Mouse (Mus musculus) left cerebral cortex, postnatal 10 days (tissue): ENCODE results near the gene Rer1. TPM values are rescaled to one million over a fixed set of nuclear protein-coding genes. Genes with fewer than 3 reads are reported as not detected.

Experiments
- DNase-seq, 2 experiments: peaks; one replicate each; pipeline ENCODE4 v3.0.0; 2021 to 2022; ENCODE audit warnings: low spot score in 2 of 2, mixed read lengths in 1 of 2; ENCODE audit errors: extremely low spot score in 1 of 2
- intact Hi-C: fragments of 180-260 bp; cut with DNase I; formaldehyde crosslinking; loops from one replicate; pipeline ENCODE4 v1.15.1; 2025
- total RNA-seq, 2 experiments: library from RNA; stranded (reverse); gene quantifications; 2 replicates each; pipeline ENCODE4 v1.2.3; 2021

Gene Rer1
- total RNA-seq, 2 experiments from 2014 or later: 68.8 to 71.0 TPM

DNA sequence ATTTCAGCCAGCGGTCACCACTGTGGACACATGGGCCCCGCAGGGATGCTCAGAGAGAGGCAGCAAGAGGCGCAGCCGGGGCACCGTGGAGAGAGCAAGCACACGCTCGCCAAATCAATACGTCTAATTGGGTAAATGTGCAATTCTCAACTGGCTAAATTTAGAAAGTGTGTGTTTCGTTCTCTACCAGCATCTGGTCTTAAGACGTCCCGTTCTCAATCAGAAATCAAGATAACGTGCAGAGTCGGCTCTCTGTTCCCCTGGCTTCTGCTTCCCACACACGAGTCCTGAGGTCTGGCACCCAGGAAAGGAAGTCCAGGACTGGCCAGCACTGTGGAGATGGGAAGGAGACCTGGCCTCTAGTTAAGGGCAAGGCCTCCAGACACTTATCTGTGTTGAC lies 39.5 kb downstream of the Rer1 start:
- DNase-seq: no peak
- intact Hi-C loops: no loop called here

DNA sequence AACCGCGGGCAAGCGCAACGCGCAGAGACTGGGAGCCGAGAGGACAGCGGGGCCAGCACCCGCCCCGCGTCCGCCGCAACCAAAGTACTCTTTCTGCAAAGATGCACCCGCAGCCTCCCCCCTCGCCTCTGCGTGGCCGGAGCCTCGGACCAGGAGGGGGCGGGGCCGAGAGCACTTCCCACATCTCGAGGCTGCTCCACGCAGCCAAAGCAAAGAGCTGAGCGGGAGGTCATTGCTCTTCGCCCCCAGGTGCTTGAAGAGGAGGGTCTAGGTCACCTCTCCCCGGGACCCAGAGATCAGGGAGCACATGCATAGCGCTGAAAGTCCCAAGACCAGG lies 42.9 kb downstream of the Rer1 start:
- DNase-seq: no peak
- intact Hi-C loops: no loop called here

DNA sequence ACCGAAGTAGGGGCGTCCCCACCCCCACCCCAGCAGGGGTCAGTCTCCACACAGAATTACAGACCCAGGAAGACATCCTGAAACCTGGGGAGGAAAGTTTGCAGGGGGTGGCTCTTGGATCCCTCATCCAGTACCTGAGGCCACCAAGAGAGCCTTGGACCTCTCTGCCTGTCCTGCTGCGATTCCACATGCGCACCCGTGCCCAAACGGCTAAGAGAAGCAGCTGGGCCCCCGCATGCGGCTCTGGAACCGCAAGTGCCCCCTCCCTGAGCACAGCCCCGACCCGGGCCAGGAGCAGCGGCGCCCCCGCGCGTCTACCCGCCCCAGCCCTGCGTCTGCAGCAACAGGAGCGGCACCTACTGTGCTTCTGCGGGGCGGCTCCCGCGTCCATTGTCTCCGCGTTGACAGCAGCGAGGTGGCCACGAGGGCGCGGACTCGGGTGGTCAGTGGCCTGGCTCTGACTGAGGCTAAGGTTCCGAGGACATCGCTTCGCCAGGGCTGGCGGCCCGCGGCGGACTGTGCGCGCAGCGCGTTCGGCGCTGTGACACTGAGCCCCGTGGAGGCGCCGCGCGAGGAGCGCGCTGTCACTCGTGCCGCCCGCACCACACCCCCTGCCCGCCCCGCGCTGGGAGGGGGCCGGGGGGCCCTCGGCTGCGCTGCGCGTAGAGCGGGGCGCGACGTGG lies 43.4 kb downstream of the Rer1 start:
- DNase-seq: peak in 1 of 2 experiments; percentile 57
- intact Hi-C loops: no loop called here

DNA sequence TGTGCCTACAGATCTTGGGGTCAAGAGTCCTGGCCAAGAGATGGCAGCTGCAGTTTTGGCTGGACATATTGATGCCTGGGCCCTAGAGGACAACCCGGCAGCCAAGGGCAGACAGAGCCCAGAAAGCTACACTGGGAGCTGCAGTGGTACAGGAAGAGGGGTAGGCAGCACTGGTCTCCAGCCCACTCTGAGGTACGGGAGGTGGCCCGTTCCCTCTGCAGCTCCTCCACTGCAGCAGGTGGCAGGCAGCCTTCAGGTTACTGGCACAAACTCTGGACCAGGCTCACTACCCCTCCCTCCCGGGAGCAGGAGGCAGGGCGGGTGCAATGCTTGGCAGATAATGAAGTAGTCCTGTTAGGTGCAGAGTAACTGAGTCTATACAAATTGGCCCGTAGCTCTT lies 45.5 kb downstream of the Rer1 start:
- intact Hi-C loops: no loop called here
- DNase-seq: no peak

DNA sequence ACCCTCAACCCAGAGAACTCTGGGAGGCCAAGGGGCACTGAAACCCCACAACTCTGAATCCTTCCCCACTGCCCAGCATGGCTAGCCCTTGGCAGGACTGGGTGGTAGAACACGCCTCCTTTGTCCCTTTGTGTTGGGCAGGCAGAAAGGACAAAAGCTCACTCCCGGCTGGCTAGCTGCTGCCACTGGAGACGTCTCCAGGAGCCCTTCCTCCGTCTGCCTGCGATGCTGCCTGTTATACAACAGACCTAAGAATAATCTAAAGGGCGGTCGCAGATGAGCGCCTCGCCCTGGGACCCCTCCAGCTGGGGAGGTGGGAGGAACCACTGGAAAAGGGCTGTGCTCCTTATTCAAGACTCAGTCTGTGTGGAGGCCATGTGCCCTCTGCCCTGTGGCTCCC lies 46.0 kb downstream of the Rer1 start:
- intact Hi-C loops: no loop called here
- no peak for DNase-seq

DNA sequence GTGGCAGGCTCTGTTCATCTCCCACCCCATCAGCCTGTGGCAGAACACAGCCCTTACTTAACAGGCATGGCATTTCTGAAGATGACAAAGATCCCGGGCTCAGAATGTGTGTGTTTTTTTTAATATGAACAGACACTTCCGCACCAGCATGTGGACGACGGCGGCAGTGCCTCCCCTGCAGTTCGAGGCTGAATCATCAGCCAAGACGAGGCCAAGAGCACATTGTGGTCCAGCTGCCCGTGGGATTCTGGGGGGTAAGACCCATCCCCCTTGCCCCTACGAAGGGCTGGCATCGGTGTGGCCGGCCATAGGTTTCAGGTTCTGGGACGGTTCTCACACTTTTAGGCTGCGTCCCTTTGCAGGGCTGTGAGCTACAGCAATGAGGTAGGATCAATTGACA lies 51.4 kb downstream of the Rer1 start:
- intact Hi-C loops: no loop called here
- no peak for DNase-seq

DNA sequence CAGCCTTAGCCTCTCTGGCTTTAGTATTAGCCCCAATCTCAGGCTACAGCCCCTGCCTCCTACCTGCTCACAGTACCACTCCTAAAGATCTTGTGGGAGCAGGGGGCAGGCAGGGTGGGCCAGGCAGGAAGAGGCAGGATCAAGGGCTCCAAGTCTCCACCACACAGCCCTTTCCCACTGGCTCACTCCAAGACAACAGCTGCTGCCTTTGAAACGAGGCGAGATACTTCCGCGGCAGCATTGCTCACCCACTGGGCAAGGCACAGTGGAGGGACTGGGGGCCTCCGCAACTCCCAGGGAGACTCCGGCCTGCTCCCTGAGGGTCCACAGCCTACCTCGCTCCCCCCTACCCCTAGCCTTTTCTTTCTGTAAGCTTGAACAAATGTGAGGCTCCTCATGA lies 52.0 kb downstream of the Rer1 start:
- no peak for DNase-seq
- intact Hi-C loops: no loop called here

DNA sequence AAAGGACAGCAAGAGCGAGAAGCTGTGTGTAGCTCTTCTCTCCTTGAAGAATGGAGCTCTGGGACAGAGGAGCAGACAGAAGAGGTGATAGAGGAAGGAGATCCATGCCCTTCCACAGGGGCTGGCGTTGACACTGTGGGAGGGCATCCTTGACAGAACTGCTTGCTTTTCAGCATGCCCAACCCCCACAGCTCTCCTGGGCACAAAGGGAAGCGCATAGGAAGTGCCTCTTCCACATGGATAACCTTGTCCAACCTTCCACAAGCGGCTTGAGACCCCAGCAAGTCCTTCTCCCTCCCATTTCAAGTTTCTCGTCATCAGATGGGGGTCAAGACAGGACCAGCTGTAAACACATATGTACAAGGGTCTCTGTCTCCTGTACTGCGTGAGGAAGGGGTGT lies 53.1 kb downstream of the Rer1 start:
- DNase-seq: no peak
- intact Hi-C loops: no loop called here

DNA sequence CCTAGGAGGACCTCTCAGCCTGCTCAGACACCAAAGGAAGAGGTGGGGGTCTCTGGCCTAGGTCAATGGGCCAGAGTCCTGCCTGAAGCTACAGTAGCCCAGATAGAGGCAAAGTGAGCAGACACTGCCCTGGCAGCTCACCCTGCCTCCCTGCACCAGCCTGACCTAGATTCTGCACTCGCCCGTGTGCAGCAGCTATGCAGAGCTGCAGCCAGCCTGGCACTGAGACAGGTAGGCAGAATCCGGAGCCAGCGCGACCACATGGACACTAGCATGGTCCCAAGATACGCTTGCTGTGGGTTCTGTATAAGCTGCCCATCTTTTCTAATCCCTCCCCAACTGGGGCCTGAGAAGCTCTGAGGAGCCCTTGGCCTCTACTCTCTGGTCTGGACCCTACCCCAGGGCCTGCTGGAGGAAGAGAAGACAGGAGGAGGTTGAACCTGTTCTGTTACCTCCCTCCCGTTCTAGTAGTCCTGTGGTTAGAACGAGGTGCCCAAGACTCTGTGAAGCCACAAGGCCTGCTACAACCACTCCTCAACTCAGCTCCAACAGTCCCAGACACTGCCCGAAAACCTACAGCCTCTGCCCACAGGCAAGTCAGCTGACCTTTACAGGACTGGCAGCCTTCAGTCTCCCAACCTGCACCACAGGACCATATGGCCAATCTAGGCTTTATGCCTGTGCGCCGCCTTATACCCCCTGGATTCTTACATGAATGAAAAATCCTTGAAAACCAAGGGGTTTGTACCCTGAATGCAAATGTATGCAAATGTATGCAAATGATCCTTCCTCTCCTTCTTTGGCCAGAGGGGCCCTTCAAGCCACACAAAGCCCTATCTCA lies 61.8 kb downstream of the Rer1 start:
- DNase-seq: no peak
- intact Hi-C loops: no loop called here

Other genes with a start within 250 kb of the Rer1 start
- 1 to 10 TPM; 2.5 to 2.9 TPM for gene Ttc34, start 248.9 kb downstream of the Rer1 start, total RNA-seq
- under 1 TPM; 0.22 to 0.51 TPM for gene Mmel1, start 216.8 kb downstream of the Rer1 start, total RNA-seq
- 10 to 100 TPM; 25.5 to 26.0 TPM for gene Fam213b, start 187.2 kb downstream of the Rer1 start, total RNA-seq
- under 1 TPM; 0.61 to 0.99 TPM for gene Tnfrsf14, start 157.8 kb downstream of the Rer1 start, total RNA-seq
- gene Hes5, start 125.5 kb downstream of the Rer1 start, total RNA-seq: 10 to 100 TPM; 33.3 to 61.6 TPM
- gene Pank4, start 122.3 kb downstream of the Rer1 start, total RNA-seq: 10 to 100 TPM; 30.6 to 31.9 TPM
- gene Plch2, start 29.6 kb downstream of the Rer1 start, total RNA-seq: 10 to 100 TPM; 33.3 to 41.2 TPM
- gene Pex10, start 19.4 kb downstream of the Rer1 start, total RNA-seq: 10 to 100 TPM; 18.0 to 19.3 TPM
- 10 to 100 TPM; 16.0 to 16.3 TPM for gene Morn1, start 195 bp upstream of the Rer1 start, total RNA-seq
- 100 to 1,000 TPM; 108 to 111 TPM for gene Ski, start 136.2 kb upstream of the Rer1 start, total RNA-seq
- 10 to 100 TPM; 25.4 to 26.2 TPM for gene Faap20, start 163.4 kb upstream of the Rer1 start, total RNA-seq